Mouse (Mus musculus) liver, embryonic 14.5 days (tissue): ENCODE results near the gene Wfikkn1.

Source experiments
- CTCF ChIP-seq: IDR thresholded peaks from 2 replicates; pipeline ENCODE4 v1.5.1; 2016; ENCODE audit warnings: antibody characterized with exemption, low read depth, control low read depth
- EP300 ChIP-seq: IDR thresholded peaks from 2 replicates; pipeline ENCODE4 v1.6.1; 2016; ENCODE audit warnings: antibody characterized with exemption, low read depth

DNA sequence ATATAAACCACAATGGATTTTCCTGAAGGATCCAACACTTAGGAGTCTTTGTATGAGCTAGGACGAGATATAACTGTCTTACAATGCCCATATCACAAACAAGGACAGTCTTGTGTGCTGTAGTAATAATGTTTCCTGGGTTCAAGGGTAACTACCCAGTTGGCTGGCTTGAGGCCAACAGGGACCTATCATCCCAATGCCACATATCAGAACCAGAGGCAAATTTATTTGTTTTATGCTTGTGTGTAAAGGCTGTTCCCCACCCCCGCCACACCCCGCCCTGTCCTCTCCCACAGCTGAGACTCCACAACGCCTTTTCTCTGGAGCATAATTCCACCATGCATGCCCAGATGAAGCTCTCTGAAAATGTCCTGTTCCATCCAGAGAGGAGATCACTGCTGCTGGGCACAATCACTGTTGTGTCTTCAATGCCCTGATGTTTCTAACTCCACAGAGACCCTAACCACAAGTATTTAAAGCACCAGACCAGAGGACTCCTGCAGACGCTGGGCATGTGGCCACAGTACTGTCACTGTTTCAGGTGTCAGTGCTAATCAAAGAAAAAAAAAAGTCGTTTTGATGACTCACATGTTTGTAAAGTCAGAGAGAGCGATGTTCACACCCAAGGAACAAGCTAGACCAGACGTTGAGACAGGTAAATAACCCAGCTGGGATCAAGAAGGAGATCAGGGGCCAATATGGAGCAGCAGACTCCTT lies 36.4 kb upstream of the Wfikkn1 start:
- no peak for TF ChIP-seq CTCF
- no peak for TF ChIP-seq EP300
